Mouse (Mus musculus): ENCODE measurements around the gene Idua.

The Idua gene

DNA sequence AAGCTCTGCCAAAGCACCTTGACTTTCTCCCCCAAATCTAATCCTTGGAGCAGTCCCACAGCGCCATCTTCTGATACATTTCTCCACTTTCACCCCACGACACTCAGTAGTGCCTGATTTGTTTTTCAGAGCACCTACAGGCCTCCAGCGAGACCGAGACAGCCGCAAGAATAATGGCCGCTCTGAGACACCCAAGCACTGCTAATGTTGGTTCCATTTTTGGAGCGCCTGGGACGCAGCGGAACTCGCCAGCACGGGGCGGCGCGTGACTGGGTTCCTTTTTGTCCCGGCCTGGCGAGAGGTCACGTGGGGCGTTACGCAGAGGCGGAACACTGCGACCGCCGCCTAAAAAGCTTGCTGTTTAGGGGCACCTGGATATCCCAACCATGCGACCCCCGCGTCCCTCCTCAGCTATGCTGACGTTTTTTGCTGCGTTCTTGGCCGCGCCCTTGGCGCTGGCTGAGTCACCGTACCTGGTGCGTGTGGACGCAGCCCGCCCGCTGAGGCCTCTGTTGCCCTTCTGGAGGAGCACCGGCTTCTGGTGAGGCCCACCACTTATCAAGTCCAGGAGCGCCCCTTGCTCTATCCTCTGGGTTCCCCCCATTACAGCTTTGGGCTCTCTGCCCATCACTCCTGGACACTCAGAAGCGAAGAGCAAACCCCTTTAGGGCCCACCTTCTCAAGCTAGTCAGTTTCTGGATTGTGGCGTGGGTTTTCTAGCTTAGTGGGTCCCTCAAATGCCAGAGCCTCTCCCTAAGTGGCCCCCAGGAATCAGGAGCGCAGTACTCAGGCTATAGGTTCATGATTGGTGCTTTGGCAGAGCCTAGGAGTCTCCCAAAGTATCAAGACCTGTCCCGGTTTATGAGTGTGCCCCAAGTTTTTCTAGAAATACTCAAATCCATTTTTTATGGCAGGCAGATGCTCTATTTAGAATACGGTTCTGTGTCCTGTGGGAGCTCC is 9.1 kb downstream of the Idua start, which contains the start of gene Dgkq:
Gene Dgkq (minus strand): TSS at position 696 of the 960 bp plus-strand sequence.
- ChIA-PET CTCF (interaction anchor here (0.5 to 5.5 kb wide), 33 partner anchors 9 to 764 kb away, joined by 3 to 57 read pairs (median 4); partner anchors contain the start of genes Fgfrl1 (in 3 of the 4), Idua (in 3 of the 4), Atp5k (in 1 of the 4) and Gak (in 1 of the 4)), POLR2A (interaction anchor here in 3 of 4 experiments (0.6 to 6.0 kb wide), 45 partner anchors 8 to 1258 kb away, joined by 3 to 73 read pairs (median 4); partner anchors contain the start of genes Idua (in 3 of the 3), Fgfrl1 (in 2 of the 3), Gak (in 2 of the 3) and Pigg (in 2 of the 3))

DNA sequence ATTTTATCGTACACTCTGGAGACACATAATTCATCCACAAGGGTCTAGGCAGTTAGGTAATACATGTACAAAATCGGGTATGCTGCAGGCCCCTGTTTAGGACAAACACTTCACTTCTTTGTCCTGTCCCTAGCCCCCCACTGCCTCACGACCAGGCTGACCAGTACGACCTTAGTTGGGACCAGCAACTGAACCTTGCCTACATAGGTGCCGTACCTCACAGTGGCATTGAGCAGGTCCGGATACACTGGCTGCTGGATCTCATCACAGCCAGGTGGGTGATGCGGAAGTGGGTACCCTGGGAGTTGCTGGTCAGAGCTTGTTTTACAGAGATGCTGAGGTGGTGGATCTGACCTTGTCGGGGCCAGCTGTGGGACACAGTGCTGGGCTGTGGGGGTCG is 9.9 kb downstream of the Idua start:
- CTCF ChIA-PET: interaction anchor here (0.5 to 5.5 kb wide), 21 partner anchors 9 to 1510 kb away, joined by 3 to 57 read pairs (median 4); partner anchors contain the start of genes Idua (in 2 of the 4), Atp5k (in 1 of the 4), Fgfrl1 (in 1 of the 4) and Gak (in 1 of the 4)
- POLR2A ChIA-PET: interaction anchor here in 3 of 4 experiments (0.6 to 6.0 kb wide), 25 partner anchors 8 to 1259 kb away, joined by 3 to 73 read pairs (median 9); partner anchors contain the start of genes Idua (in 3 of the 3), Fgfrl1 (in 2 of the 3), Gak (in 2 of the 3) and Tmem175 (in 2 of the 3)

DNA sequence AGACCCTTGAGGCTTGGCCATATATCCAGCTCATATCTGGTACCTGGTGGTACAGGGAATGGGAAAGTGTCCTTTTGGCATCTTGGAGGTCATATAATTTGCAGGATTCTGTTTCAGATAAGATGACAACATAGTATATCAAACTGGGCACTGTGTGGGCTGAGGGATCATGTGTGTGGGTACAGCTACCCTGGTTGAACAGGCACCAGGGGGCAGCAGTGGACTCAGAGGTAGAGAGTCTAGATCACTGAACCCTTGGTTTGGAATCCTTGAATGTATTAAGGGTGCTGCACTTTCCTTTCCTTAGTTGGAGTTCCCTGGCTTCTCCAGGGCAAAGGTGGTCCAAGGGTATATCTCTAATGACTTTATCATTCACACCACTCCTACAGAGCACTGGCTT is 10.7 kb downstream of the Idua start:
- POLR2A ChIA-PET: interaction anchor here (0.6 to 6.0 kb wide), 14 partner anchors 8 to 492 kb away, joined by 3 to 73 read pairs (median 12); partner anchors contain the start of genes Idua (in 3 of the 4), Fgfrl1 (in 2 of the 4), Atp5k (in 1 of the 4) and Pigg (in 1 of the 4)
- CTCF ChIA-PET: interaction anchor here (0.8 to 5.5 kb wide), 22 partner anchors 9 to 244 kb away, joined by 3 to 57 read pairs (median 4); partner anchors contain the start of genes Fgfrl1 (in 2 of the 4), Idua (in 2 of the 4), Atp5k (in 1 of the 4) and Gak (in 1 of the 4)

DNA sequence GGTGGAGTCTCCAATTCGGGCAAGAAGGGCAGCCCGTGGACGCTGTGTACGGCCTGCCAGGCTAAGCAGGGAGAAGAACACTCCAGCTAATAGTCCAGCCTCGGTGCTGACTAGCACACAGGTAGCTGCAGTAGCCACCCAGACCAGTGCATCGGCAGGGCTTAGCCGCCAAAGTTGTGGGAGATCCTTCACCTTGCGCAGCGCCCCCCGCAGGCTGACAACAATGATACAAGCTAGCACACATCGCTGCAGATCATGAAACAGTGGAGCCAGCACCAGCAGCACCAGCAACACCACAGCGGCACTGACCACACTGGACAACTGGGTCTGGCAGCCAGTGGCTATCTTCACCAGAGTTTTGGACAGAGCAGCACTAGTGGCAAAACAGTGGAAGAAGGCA is 11.6 kb downstream of the Idua start:
- POLR2A ChIA-PET: interaction anchor here in 3 of 4 experiments (0.6 to 6.0 kb wide), 10 partner anchors 11 to 301 kb away, joined by 3 to 73 read pairs (median 4); partner anchors contain the start of genes Idua (in 2 of the 3), Atp5k (in 1 of the 3) and Fgfrl1 (in 1 of the 3)

DNA sequence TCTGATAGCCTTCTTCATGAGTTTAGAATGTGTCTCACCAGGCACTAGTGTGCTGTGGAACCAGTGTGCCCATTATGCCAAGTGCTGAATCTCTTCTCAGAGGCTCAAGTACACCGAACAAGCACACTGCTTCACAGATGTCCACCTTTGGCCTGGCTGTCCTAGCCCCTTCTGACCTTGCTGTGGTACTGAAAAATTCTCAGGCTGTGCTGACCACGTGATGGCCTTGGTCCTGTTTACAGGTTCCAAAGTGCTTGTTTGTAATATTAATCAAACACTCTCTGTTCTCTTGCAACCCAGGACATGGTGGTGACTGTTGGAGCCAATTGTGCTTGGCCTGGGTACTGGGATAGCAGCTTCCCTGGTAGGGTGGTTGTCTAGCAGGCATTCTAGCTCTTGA is 14.5 kb downstream of the Idua start:
- POLR2A ChIA-PET: interaction anchor here in 2 of 4 experiments (0.9 to 1.7 kb wide), 6 partner anchors 9 to 46 kb away, joined by 3 to 6 read pairs (median 4); partner anchors contain the start of genes Gak (in 2 of the 2) and Tmem175 (in 2 of the 2)

More for the DNA sequence above, 11.6 kb downstream of the Idua start:
- CTCF ChIA-PET: interaction anchor here (0.5 to 5.5 kb wide), 22 partner anchors 8 to 269 kb away, joined by 3 to 57 read pairs (median 4); partner anchors contain the start of genes Fgfrl1 (in 3 of the 4) and Idua (in 1 of the 4)

DNA sequence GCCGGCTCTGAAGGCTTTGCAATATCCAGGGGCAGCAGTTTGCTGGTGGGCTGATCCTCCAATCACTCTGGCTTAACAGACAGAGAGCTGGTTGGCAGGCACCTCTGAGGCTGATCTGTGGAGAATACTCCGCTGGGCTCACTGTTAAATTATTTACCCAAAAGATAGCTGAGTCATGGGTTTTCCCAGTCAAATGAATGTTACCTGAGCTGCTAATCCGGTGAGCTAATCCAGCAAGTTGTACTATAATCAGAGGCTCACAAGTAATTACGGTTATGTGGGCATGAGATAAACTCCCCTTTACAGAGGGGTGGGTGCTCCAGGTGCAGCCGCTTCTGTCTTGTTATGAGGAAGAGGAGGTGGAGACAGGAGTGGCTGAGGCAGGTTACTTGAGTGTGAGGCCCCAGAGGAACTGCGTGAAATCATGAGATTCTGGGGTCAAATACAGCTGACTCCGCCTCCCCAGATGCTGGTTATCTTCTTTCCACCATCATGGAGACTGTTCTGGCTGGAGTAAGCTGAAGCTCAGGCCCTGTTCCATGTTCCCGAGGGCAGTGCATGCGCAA is 15.2 kb downstream of the Idua start, which contains the start of gene Slc26a1:
Gene Slc26a1 (minus strand): TSS at position 319 of the 566 bp plus-strand sequence.
- POLR2A ChIA-PET: interaction anchor here in 2 of 4 experiments (0.8 to 1.7 kb wide), 6 partner anchors 8 to 47 kb away, joined by 3 to 6 read pairs (median 4); partner anchors contain the start of genes Gak (in 2 of the 2) and Tmem175 (in 2 of the 2)
- CTCF ChIA-PET: interaction anchor here in 2 of 4 experiments (0.6 to 1.2 kb wide), 3 partner anchors 17 to 247 kb away, joined by 3 read pairs; partner anchors contain the start of gene Fgfrl1 (in 1 of the 2)

More for the DNA sequence above, 14.5 kb downstream of the Idua start:
- CTCF ChIA-PET: no interaction called here

DNA sequence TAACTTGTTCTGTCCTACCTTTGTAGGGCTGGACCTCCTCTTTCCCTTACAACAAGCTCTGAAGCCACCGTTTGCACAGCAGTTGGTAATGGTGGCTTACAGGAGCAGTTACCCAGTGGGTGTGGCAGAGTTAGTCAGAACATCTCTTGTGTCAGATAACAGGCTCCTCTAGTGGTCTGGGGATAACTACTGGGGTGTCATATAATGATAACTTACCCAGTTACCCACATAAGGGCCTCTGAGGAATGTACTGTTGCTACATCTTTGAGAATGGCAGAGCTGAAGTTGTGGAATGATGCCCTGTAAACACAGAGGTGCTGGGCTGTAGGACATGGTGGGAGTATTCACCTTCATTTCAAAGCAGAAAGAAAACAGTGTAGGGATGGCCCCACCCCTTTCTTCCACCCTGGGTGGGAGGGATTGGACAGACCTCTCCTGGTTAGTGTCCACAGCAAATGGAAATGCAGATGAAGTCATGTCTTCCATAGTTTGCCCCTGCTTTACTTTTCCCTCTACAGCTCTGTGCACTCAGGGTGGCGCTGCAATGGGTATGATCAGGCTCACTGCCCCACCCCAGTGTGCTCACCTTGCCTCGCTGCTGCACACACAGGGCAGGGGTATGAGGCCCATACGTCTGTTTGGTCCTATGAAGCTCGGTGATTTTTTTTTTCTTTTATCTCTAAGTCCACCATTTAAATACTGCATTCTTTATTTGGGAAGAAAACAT is 16.8 kb downstream of the Idua start:
- CTCF ChIA-PET: interaction anchor here in 3 of 4 experiments (0.6 to 6.3 kb wide), 14 partner anchors 6 to 1942 kb away, joined by 3 to 57 read pairs (median 6); partner anchors contain the start of genes Dgkq (in 2 of the 3), Idua (in 2 of the 3) and Fgfrl1 (in 1 of the 3)

DNA sequence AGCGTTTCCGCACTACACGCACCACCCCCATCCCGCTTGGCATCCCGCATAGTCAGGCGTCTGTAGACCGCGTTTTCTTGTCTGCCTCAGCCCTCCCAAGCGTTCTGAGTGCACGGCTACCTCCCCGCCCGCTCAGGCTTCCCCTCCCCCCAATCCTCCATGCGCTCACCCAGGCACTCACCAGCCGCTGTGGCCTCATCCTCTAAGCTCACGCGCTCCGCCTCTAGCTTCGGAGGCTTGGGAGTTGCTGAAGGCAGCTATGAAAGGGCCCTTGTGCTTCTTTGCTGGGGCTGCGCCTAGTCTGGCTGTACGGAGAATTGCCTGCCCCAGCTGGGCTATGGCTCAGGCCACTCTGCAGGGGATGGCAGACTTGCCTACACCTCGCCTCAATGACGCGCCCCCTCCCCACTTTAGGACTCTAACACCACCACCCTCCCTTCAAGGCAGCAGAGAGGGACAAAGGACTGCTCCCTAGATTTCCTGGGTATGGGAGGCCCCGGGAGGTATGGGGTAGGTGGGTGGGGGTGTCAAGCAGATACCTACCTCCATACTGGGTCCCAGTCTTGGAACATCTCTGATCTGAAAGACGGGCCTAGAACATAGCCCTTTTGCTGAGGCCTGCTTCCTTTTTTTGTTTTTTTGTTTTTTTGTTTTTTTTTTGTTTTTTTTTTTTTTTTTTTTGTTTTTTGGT is 17.6 kb downstream of the Idua start:
- ChIA-PET POLR2A (interaction anchor here (0.5 to 4.5 kb wide), 23 partner anchors 8 to 813 kb away, joined by 3 to 37 read pairs (median 6); partner anchors contain the start of genes Dgkq (in 3 of the 4), Idua (in 3 of the 4), Gak (in 2 of the 4) and Tmem175 (in 2 of the 4)), CTCF (interaction anchor here in 3 of 4 experiments (0.6 to 6.3 kb wide), 12 partner anchors 7 to 1942 kb away, joined by 3 to 57 read pairs (median 6); partner anchors contain the start of genes Dgkq (in 2 of the 3), Idua (in 2 of the 3) and Fgfrl1 (in 1 of the 3))

More for the DNA sequence above, 16.8 kb downstream of the Idua start:
- POLR2A ChIA-PET: interaction anchor here (0.5 to 4.5 kb wide), 24 partner anchors 8 to 813 kb away, joined by 3 to 37 read pairs (median 5); partner anchors contain the start of genes Dgkq (in 3 of the 4), Idua (in 3 of the 4), Gak (in 2 of the 4) and Tmem175 (in 2 of the 4)

DNA sequence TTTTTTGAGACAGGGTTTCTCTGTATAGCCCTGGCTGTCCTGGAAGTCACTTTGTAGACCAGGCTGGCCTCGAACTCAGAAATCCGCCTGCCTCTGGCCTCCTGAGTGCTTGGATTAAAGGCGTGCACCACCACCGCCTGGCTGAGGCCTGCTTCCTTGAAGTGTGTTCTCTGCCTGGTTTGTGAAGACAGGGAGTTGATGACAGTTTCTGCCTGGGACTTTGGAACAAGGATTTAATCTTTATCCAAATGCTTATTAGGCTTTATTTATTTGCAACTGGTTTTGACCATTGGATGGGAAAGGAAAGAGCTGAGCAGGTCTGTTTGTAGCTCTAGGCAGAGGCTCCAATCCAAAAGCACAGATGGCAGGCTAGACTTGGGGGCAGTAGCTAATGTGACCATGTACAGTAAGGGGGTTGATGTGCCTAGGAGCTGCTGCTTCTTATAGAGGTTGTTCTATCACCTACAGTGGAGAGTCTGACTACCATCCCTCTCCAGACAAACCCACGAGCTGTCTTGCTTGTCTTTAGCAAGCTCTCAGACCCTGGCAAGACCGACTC is 18.2 kb downstream of the Idua start:
- POLR2A ChIA-PET: interaction anchor here (0.5 to 4.5 kb wide), 17 partner anchors 8 to 91 kb away, joined by 3 to 37 read pairs (median 7); partner anchors contain the start of genes Dgkq (in 3 of the 4), Idua (in 2 of the 4), Gak (in 1 of the 4) and Tmem175 (in 1 of the 4)
- CTCF ChIA-PET: interaction anchor here in 2 of 4 experiments (0.9 to 6.3 kb wide), 7 partner anchors 8 to 49 kb away, joined by 3 to 57 read pairs (median 9); partner anchors contain the start of genes Dgkq (in 2 of the 2), Fgfrl1 (in 1 of the 2) and Idua (in 1 of the 2)

DNA sequence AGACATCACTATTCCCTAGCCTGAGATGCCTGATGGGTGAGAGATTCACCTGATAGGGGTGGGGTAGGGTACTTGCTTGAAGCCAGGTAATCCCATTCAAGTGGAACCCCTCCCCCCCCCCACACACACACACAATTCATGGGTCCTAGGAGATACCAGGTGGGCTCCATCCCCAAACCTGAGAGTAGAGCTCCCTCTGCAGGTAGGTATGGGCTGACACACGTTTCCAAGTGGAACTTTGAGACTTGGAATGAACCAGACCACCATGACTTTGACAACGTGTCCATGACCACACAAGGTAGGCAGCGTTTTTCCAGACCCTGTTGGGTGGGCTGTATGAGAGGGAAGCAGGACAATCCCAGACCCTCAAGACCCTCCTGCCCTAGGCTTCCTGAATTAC is 19.8 kb downstream of the Idua start:
- CTCF ChIA-PET: interaction anchor here (0.6 to 6.3 kb wide), 28 partner anchors 8 to 1621 kb away, joined by 3 to 57 read pairs (median 4); partner anchors contain the start of genes Dgkq (in 3 of the 4), Fgfrl1 (in 2 of the 4), Gak (in 1 of the 4) and Idua (in 1 of the 4)
- POLR2A ChIA-PET: interaction anchor here in 3 of 4 experiments (0.5 to 4.5 kb wide), 14 partner anchors 9 to 747 kb away, joined by 3 to 37 read pairs (median 6); partner anchors contain the start of genes Dgkq (in 2 of the 3), Gak (in 1 of the 3), Idua (in 1 of the 3) and Tmem175 (in 1 of the 3)

DNA sequence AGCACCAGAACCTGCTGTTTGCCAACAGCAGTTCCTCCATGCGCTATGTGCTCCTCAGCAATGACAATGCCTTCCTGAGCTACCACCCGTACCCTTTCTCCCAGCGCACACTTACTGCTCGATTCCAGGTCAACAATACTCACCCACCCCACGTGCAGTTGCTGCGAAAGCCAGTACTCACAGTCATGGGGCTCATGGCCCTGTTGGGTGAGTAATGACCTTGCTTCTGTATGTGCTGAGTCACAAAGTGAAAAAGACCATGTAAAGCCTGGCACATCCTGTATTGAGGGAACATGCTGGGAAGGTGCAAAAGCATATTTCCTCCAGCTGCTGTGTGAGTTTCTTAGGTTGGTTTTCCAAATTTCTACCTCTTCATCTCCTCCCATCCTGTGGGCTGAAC is 20.7 kb downstream of the Idua start:
- CTCF ChIA-PET: interaction anchor here (0.7 to 6.3 kb wide), 7 partner anchors 9 to 248 kb away, joined by 3 to 57 read pairs (median 4); partner anchors contain the start of genes Atp5k (in 1 of the 4) and Dgkq (in 1 of the 4)
- POLR2A ChIA-PET: interaction anchor here in 2 of 4 experiments (1.2 to 4.5 kb wide), 4 partner anchors 12 to 21 kb away, joined by 3 to 37 read pairs (median 10); partner anchors contain the start of genes Dgkq (in 1 of the 2) and Idua (in 1 of the 2)

DNA sequence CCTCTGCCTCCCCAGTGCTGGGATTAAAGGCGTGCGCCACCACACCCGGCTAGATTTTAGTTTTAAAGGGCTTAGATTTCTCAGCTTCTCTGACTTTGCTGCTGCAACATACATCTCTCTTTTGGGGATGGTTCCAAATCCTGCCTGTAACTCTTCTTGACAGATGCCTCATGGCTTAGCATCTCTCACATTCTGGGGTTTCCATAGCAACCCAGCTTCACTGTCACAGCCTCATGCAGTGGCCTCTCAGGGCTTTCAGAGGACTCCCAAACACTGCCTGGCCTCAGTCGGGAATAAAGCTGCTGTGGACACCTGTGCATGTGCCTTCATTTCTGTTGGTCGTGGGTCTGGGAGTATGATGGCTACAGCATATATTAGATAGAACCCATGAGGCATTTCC is 29.0 kb downstream of the Idua start:
- POLR2A ChIA-PET: interaction anchor here in 2 of 4 experiments (0.5 to 2.6 kb wide), 3 partner anchors 12 to 906 kb away, joined by 3 to 12 read pairs (median 3); no protein-coding TSS in a partner anchor
- CTCF ChIA-PET: interaction anchor here in 1 of 4 experiments (0.6 kb wide), 1 partner anchor 812 kb away, joined by 3 read pairs; no protein-coding TSS in a partner anchor

DNA sequence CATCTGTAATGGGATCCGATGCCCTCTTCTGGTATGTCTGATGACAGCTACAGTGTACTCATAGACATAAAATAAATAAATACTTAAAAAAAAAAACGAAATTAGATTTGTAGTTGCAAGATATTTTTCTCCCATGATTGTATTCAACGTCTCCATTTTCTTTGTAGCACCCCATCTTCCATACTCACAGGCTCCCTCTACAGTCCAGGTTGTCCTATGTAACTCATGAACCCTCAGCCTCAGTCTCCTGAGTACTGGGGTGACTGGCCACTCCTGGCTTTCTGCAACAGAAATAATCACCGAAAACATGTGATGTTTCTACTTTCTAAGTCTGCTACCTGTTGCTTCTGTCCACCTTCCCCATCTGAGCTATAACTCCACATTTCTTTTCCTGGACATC is 31.0 kb downstream of the Idua start:
- ChIA-PET POLR2A (interaction anchor here in 3 of 4 experiments (0.7 to 6.0 kb wide), 3 partner anchors 9 to 21 kb away, joined by 3 to 52 read pairs (median 43); partner anchors contain the start of gene Dgkq (in 2 of the 3)), CTCF (interaction anchor here in 2 of 4 experiments (1.3 to 3.8 kb wide), 6 partner anchors 14 to 36 kb away, joined by 6 to 28 read pairs (median 14); partner anchors contain the start of gene Dgkq (in 1 of the 2))

DNA sequence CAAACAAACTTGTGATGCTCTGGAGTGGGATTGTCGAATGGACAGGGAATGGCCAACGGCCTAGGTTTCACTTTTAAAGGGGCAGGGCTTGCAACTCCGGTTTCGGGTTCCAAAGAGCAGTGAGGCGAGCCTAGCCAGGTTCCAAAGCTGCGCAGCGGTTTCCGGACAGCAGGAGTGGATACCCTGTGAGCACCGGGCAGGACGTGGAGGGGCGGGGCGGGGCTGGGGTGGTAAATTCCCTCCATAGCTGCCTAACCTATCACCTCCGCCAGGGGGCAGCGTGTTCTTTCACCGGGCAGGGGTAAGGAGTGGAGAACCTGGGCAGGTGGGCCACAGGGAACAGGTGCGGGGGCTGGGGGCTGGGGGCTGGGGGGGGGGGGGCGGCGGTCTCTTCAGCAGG is 32.1 kb downstream of the Idua start, which contains the start of gene Fgfrl1:
Gene Fgfrl1 (plus strand): TSS at position 112 of the 400 bp plus-strand sequence.
- POLR2A ChIA-PET: interaction anchor here in 2 of 4 experiments (1.4 to 6.0 kb wide), 7 partner anchors 9 to 149 kb away, joined by 3 to 52 read pairs (median 14); partner anchors contain the start of genes Dgkq (in 2 of the 2), Gak (in 1 of the 2) and Tmem175 (in 1 of the 2)

More for the DNA sequence above, 32.1 kb downstream of the Idua start, which contains the start of gene Fgfrl1:
- CTCF ChIA-PET: interaction anchor here (0.6 to 3.8 kb wide), 22 partner anchors 9 to 1390 kb away, joined by 3 to 28 read pairs (median 6); partner anchors contain the start of genes Dgkq (in 2 of the 4) and Slc26a1 (in 1 of the 4)
